Mouse (Mus musculus) brain, embryonic 14.5 days (tissue): Measurements from ENCODE around the gene Nln.

Source experiments
- CTCF ChIP-seq: fragments of 200-500 bp; IDR thresholded peaks from 2 replicates; pipeline ENCODE4 v1.5.1; 2012; ENCODE audit warnings: inconsistent platforms, mild to moderate bottlenecking, moderate library complexity, borderline replicate concordance; ENCODE audit not compliant: insufficient read depth, insufficient read length; ENCODE audit errors: extremely low read depth
- POLR2A ChIP-seq: fragments of 200-500 bp; IDR thresholded peaks from 2 replicates; pipeline ENCODE4 v1.6.1; 2012; ENCODE audit warnings: mild to moderate bottlenecking, inconsistent platforms, borderline replicate concordance; ENCODE audit not compliant: poor library complexity, insufficient read depth, insufficient read length, severe bottlenecking; ENCODE audit errors: extremely low read depth

GRCm38 (mm10) chr13:104109816-104110521, 555 bp upstream of the Nln start:
- no peak; the same call in 1 of the 2 replicates for TF ChIP-seq POLR2A
- TF ChIP-seq CTCF: no peak
